Mouse (Mus musculus): ENCODE data around the gene Gipc2.

Gipc2 gene

DNA sequence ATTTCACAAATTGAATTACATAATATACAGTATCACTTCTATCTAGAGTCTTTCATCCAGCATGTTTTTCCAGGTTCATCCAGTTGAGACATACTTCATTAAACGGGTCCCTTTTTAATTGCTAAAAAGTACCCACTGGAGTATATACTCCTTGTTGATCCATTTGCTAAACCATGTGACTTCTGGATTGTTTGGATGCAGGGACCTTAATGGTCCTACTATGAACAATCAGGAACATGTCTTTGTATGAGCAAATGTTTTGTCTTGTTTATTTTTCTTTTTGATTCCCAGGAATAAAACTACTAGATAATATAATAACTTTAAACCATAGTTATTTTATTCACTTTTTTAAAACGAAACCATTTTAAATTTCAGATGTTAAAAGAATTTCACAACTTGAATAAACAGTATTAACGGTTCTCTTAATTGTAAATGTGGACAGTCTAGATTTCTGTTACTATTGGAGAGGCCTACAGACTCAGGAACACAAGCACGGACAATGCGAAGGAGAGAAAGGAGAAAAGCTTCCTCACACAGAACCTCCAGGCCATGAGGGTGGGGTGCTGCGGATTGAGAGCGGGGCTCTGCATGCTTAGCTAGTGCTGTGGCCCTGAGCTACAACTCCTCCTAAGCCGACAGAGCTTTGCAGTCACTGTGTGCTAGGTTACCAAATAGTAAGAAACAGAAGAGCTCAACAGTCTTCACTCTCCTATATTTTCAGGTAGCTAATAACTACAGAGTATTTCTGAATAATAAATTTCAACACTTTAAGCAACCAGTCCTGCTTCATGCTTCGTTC, 24.8 kb upstream of the Gipc2 start:
- DNase-seq (ENCODE audit: low read depth, low spot score) = no peak

DNA sequence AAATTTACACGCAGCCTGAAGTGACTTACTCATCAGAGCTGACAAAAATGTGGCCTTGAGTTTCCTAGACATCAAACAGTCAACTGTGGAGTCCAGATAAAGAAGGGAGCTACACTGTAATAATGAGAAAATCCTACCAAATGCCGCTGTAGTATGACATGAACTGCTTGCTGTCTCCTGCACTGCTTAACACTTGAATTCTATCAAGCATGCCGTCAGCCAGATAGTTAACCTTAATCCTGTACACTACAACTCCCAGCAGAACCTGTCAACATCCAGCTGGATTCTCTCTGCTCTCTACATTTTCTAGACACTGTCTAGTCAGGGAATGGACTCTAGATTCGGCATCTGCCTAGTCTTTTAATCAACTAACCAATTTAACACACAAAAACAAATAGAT, 23.3 kb upstream of the Gipc2 start:
- DNase-seq (ENCODE audit: low read depth, low spot score) = no peak

DNA sequence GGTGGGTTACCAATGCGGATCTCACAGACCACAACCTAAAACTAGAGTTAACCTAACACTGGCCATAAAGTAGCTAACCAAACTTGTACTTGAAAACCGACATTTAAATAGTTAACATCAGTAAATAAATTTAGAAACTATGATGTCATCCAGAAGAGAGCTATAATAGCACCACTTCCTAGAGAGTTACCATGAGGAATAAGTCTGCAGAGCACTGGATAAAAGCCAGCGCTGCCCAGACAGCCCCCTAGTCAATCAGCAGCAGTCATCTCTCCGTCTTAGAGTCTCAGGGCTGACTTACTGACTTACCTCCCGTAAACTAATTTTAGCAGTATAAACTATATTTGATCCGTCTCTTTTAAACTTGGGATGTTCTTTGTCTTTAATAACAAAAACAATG, 20.1 kb upstream of the Gipc2 start:
- DNase-seq (ENCODE audit: low read depth, low spot score) = no peak

DNA sequence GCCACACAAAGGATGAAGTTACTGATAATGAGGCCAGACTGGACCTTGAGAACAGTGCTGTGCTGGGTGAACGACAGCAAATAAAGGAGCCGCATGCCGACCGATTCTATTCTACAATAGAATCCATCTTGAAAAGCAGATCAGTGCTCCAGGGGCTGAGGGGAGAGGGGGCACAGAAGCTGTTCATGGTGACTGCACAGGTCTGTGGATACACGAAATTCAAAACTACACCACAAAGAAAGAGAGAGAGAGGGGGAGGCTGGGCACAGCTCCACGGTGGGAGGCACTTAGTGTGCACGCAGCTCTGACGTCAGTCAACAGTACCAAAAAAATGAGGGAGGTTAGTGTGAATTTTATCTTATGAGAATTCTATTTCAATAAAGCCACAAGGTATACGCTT, 17.5 kb upstream of the Gipc2 start:
- DNase-seq (ENCODE audit: low read depth, low spot score) = no peak

DNA sequence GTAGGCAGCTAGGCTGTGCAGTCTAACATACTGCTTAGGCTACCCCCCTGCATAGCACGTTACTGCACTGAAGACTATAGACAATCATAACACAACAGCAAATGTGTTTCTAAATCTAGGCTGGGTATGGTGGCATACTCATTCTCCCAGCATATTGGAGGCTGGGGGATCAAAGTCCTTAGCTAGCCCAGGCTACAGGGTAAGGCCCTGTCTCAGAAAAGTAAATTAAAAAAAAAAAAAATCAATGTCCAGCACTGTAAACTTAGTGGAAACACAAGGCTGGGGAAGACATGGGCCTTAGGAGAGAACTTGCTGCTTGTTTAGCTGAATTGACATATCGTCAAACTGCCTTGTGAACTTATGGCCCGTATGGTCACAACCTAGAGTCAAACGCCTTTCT, 14.6 kb upstream of the Gipc2 start:
- DNase-seq (ENCODE audit: low read depth, low spot score) = no peak

DNA sequence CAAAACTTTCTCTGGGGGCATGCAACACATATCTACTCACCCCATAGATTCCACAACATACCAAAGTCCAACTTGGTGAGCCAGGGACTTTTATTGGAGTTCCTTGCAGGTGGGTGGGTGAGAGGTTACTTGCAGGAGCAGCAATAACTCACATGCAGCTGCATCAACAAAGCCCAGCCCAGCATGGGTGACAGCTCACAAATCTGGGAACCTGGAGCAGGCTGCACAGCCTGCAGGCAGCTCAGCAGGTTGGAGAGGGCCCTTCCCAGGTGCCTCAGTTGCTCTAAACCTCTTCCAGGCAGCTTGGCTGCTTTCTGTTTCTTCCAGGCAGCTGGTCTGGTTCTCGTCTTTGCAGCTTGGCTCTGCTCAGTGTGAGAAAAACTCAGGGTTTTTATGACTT, 13.3 kb upstream of the Gipc2 start:
- DNase-seq (ENCODE audit: low read depth, low spot score) = no peak

DNA sequence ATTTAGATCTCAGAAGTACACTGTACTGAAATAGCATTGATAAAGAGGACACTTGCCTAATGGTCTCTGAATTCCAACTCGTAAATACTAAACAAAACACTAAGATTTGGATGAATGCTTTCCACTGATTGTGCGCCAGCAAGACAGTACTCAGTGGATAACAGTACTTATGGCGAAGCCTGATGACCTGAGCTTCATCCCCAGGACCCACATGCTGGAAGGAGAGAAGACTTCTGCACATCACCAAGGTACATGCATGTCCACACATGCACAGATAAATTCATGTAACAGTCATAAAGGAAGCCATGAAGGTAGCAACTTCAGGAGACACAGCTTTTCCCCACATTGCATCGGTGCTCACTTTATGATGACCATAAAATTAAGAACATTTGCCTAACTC, 12.8 kb upstream of the Gipc2 start:
- no peak for DNase-seq (ENCODE audit: low read depth, low spot score)

DNA sequence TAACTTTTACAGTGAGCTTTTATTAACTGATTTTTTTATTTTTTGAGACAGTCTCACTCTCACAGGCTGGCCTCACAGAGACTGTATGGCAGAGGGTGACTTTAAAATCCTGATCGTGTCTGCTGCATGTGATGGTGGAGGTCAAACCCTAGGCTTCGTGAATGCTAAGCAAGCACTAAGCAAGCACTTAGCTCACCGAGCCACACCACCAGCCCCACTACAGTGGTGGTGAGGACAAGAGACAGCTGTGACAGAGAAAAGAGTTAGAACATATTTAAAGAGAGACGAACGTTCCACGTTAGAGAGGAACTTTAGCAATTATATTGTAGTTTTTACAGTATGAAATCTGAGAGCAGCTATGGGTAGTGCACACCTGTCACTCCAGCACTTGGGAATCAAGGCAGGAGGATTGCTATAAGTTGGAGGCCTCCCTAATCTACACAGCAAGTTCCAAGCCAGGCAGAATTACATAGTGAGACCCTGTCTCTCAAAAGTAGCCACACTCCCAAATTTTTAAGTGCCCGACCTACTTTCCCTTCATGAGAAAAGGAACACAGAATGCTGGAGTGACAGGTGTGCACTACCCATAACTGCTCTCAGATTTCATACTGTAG, 6.4 kb upstream of the Gipc2 start:
- DNase-seq (ENCODE audit: low read depth, low spot score) = no peak

DNA sequence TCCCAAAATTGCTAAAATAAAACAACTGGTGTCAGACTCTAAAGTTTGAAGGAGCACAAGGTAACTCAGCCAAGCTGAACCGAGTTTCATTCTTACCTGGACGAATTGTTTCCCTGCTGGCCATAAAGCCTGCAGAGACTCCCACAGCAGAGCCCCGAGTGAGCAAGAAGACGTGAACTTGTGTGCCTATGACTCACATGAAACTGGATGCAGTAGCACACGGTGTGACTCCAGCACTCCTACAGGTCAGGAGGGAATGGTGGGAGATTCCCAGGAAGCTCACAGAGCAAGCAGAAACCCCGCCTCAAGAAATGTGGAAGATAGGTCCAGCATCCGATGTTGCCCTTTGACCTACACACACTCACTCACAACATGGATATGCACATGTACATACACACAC, 5.8 kb upstream of the Gipc2 start:
- no peak for DNase-seq (ENCODE audit: low read depth, low spot score)

DNA sequence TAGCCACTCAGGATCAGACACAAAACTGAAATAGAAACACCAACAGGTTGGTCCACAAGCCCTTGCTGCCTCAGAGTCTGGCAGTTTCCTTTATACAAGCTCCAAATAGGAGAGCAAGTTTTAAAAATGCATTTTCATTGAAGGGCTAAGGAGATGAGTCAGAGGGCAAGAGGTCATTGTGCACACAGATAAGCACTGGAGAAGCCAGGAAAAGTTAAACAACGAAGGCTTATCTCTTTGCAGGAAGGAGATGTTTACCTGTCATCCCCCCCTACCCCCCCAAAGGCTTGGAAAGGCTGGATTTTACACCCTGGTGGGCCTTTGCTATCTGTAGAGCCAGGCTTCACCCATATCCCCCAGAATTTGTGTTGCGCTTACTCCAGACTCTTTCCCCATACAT, 5.2 kb upstream of the Gipc2 start:
- no peak for DNase-seq (ENCODE audit: low read depth, low spot score)

DNA sequence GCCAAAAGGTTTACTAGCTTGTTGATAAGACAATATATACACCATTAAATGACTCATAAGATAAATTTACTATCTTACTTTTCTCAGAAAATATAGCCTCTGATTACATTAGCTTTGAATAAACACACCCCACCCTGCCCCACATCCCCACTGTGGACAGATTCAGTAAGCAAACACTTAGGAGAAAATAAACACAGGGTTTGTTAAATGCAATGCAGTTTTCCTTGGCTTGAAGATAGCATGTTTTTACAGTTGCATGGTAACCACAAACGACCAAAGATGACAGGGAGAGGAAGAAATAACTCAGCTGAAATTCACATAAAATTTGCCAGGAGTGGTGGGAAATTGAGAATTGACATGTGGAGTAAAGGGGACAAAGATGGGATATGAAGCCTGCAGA, 4.4 kb upstream of the Gipc2 start:
- no peak for DNase-seq (ENCODE audit: low read depth, low spot score)

DNA sequence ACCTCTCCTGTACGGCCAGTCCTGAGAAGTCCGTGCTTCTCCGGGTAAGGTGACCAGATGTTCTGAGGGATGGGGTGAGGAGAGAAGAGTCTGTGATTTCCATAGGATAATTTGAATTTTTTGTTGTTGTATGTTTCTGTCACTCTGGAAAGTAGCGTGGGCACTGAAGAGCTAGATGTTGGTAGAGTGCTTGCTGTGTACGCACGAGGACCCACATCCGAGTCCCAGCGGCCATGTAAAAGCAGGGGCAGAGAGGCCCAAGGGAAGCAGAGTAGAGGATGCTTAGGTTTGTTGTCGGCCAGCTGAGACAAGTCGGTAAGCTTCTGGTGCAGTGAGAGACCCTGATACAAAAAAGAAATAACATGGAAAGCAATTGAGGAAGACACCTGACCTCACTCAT, 2.0 kb upstream of the Gipc2 start:
- no peak for DNase-seq (ENCODE audit: low read depth, low spot score)

DNA sequence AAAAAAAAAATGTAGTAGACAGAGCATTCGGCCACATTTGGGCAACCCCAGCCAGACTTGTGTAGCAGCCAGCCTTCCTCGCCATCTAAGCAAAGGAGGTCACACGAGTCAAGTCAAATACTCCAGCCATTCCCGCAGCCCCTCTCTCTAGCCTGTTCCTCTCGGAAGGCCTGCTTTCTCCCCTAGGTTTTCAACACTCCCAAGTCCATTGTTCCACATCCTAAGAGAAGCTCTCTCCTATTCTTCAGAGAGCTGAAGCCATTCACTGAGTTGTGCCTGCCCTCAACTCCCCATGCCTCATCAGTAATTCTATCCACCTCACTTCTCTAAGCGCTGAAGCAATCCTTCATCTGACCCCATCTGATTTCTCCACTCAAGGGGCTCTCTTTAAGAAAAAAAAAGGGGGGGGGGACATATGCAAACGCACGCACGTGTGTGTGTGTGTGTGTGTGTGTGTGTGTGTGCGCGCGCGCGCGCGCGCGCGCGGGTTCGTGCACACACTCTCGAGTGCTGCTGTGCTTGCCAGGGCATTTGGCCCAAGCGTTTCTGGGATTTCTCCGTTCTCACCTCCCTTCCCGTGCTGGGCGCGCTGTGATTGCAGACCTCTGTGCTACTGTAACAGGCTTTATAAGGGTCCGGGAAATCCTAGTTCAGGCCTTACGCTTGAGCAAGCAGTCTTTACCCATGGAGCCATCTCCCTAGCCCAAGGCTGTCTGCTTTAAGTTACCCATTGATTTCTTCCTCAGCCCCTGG, 845 bp upstream of the Gipc2 start:
- peak; percentile 25 for DNase-seq (ENCODE audit: low read depth, low spot score)

DNA sequence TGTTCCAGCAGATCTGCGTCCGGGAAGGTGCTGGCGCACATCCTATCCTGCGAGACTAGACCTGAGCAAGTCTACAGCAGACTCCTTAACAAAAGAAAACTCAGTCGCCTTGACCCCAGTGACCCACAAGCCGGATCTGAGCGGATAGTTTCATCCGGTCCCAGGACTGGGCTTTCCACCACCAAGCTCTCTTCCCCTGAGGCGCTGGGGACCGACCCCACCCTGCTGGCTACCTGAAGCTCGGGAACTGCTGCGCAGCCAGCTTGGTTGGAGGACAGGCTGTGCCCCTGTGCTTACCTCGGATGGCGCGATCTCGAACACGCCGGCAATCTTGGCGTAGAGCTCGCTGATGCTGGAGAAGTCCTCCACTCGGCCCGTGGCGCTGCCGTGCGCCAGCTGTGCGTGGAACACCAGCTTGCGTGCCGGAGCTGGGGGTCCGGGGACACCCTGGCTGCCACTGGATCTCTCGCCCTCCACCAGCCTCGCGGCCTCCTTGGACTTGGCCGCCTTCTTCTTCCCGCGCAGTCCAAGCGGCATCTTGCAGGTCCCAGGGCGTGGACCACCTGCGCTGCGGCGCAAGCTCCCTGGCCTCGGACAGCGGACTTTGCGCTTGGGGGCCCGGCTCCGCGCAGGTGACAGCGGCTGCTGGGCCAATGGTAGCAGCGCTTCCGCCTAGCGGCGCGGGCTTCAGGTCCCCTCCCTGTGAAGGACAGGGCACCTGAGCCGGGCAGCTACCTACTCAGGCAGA, 505 bp downstream of the Gipc2 start:
- peak; percentile 90 for DNase-seq (ENCODE audit: low read depth, low spot score)

DNA sequence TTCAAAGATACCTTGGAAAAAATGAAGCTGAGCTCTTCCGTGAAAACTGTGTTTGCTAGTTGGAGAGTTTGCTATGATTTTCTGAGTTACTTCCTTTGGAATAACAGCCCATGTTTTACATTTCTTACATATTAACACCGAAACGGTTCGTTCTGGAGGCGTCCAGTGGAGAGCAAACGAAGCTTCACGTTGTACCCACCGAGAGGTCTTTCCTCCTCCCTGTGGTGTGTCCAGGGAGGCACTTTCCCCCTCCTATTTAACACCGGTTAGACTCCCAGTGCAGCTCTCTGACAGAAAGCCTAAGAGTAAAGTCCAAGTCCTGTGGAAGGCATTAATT, 1.0 kb downstream of the Gipc2 start:
- DNase-seq (ENCODE audit: low read depth, low spot score) = no peak

DNA sequence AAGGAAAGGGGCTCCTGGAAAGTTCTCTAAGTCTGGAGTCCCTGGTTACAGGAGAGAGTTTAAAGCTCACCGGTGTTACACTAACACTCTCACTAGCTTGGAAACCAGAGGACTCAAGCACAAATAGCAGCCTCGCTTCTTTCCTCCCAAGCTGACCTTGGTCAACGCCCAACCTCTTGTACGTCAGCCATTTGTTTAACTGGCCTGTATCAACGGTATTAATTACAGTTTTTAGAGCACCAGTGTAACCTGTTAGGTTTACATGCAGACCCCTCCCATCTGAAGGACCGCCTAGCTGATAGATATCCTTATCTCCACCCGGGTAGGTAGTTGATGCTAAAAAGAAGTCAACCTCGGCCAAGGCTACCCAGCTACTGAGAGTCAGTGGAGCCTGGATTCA, 2.7 kb downstream of the Gipc2 start:
- no peak for DNase-seq (ENCODE audit: low read depth, low spot score)

DNA sequence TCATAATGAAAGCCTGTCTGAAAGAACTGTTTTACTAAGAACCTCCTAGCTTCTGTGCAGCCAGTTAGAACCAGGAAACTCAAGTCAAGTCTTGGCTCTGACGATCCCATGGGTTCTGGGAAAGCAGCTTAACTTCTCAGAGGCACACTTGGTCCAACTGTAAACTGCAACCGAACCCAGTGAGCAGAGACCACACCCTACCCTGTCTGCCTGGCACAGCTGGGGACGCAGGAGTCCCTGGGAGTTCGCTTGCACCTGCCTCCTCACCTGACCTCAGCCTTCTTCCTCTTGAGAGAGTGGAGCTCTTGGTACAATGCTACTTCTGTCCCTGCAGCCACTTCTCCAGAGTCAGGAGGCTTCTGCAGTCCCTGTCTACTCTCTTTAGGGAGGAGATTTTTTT, 5.4 kb downstream of the Gipc2 start:
- DNase-seq (ENCODE audit: low read depth, low spot score) = no peak

DNA sequence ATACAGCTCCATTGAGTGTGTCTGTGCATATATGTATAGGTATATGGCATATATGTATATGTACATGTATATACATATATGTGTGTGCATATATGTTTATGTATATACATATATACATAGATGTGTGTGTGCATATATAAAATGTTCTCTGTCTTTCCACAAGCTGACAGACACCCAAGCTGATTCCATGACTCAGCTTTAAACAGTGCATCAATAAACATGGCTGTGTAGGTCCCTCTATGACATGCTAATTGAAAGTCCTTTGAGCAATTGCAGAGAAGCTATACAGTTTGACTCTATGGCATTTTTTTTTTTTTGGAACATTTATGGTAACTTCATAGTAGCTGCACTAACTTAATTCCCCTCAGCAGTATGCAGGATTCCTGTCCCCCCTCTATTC, 6.7 kb downstream of the Gipc2 start:
- no peak for DNase-seq (ENCODE audit: low read depth, low spot score)

DNA sequence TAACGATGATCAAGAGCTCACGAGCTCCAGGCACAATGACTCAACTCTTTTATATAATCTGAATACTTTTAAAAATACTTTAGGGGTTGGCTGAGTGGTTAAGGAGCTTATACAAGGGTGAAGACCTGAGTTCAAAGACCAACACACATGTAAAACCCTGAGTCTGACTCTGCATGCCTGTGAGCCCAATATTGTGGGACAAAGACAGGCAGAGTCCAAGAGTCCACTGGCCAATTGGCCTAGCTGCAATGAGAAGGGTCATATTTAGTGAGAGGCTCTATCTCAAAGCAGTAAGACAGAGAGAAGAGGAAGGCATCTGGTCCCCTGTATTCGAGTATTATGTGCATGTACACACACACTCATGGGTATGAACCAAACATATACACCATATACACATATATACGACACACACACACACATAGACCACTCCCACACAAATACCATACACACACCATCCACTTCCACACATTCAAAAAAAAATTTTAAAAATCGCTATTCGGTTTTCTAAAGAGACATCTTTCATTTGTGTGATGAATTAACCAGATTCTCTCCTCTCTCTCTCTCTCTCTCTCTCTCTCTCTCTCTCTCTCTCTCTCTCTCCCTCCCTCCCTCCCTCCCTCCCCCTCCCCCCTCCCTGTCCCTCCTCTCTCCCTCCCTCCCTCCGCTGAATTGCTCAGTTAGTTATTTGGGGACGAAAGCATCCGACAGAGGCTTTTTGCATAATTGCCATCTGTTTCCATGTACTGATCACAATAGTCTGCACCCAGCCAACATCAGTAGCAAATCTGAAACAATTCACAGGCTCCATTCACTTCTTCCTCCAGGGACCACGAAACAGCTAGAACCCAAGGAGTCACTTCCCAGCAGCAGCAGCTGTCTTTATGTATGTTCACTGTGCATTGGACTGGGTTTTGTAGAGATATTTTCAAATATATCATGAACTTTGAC, 7.4 kb downstream of the Gipc2 start:
- no peak for DNase-seq (ENCODE audit: low read depth, low spot score)

DNA sequence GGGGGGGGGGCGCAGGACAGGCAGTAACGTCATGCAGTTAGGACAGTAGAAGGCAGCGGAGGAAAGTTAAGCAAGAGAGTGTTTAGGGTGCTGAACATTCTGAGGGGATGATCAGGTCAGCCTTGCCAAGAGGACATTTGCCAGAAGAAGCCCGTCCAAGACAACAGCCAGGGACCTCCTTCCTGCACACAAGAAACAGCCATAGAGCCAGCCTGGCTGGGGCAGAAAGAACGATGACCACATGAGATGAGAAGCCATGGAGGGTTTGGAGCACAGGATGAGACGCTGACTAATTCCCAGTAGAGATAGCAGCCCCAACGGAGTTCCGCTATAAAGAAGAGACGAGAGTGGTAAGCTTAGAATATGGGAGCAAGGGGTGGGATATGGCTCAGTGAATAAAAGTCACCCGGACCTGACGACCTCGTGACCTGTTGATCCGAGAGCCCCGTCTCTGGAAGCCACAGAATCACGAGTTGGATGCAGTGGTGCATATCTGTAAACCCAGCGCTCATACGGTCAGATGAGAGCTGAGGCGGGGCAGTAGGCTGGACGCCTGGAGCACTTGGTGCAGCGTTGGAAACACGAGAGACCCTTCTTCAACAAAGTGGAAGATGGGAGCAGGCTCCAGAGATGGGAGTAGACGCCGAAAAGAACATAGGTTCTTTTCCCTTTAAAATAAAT, 9.1 kb downstream of the Gipc2 start:
- no peak for DNase-seq (ENCODE audit: low read depth, low spot score)

Data from R1 (cell line).